Mouse (Mus musculus): ENCODE measurements around the gene Oaf.

The Oaf gene

DNA sequence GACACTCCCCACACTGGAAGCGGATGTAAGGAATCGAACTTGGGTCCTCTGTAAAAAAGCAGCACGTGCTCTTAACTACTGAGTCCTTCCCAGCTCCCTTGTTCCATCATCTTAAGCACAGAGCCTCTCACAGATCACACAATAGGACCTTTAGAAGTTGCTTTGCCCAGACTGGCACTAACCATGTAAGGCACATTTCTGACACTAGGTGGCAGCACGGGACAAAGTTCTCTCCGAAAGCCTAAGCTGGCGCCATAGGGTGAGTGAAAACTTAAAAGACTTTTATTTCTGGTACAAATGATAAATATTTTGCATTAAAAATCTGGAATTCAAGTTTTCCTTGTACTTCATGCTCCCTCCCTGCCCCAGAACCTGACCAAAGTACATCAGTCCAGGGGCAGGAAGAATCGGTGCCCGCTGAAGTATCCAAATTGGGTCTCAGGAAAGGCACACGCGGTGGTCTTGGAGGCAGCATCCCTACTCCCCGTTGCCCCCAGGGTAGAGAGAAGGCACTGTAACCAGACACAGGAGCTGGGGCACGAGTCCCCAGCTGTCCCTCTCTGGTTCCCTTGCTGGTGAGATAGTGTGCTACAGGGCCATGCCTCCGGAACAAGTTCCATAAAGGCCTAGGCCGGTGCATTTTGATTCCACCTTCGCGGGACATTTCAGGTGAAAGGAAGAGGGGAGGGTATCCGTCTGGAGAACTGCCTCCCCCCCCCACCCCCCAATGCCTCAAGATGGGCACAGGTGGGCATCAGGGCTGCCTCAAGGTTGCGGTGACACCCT lies 17.9 kb downstream of the Oaf start:
- peak in 1 of 2 experiments; percentile 74 for DNase-seq

DNA sequence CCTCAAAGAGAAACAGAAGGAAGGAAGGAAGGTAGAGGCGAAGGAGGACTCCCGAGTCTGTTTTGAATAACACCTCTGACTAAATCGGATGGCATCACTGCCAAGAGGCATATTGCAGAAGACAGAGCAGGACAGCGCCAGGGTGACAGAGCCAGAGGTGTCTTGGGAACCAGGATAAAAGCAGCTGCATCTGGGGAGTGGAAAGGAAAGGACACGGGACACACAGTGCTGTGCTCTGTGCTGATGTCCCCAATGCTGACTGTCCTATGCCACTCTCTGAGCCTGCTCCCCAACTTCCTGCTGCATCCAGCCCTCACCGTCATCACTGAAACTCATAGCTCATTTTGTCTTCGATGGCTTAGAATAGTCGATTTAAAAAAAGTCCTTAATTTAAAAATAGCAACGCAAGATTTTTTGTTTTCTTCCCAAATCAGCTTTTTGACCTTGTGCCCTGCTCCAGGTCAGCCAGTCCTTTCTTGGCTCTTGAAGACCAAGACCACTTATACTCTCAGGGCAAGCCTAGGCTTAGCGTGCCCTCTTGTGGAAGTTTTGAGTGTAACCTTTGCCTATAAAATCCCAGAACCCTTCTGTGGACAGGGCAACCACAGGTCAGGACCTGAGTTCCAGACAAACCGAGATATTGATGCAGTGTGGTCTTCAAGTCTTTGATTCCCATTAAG lies 28.8 kb downstream of the Oaf start:
- DNase-seq: peak in 1 of 2 experiments; percentile 21

GRCm38 (mm10) chr9:43210190-43210682 lies 29.5 kb downstream of the Oaf start, which contains the start of gene Pou2f3:
Pou2f3 (minus strand) TSS chr9:43210369.
- peak in 1 of 2 experiments; percentile 10 for DNase-seq

DNA sequence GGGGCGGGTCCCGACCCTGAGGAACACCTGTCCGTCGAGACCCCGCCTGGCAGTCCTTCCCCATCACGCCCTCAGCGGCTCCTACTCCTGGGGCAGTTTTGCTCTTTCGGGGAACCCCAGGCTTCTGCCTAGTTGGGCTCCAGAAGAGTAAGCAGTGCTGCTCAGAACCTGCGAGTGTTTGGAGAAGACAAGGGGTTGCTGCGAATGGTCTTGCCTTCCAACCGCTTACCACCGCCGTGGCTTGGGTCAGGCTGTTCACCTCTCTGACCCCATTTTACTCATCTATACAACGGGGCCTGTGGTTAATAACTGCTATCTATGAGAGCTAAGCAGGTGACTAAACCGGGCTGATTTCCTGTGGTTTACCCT lies 33.7 kb downstream of the Oaf start:
- no peak for DNase-seq

DNA sequence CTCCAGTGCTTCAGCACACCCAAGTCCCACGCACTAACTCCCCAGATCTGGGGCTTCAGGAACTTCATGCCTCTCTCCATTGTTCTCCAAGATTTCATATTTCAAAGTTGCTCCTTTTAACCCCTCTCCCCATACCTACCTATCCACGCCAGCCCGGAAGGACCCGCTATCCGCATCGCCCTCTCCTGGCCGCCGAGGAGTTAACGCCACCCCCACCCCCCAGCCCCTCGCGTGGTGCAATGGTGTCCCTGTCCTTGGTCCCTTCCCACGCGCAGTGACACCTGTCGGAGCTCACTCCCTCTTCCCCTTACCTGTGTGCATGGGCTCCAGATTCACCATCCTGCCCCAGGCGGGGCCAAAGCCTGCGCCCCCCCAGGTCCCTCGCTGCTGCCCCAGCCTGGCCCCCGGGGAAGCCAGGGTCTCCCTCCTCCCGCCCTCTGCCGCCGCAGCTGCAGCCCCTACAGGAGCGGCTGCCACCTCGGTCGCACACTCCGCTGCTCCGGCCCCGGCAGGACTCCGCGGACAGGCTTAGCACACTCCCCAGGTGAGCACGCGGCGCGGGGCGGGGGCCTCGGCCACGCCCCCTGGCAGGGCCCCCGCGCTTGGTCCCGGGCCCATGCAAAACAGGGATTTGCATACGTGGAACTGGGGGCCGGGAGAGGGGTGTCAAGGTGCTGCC lies 34.2 kb downstream of the Oaf start:
- DNase-seq: no peak

GRCm38 (mm10) chr9:43200212-43200611 lies 39.5 kb downstream of the Oaf start:
- no peak for DNase-seq

DNA sequence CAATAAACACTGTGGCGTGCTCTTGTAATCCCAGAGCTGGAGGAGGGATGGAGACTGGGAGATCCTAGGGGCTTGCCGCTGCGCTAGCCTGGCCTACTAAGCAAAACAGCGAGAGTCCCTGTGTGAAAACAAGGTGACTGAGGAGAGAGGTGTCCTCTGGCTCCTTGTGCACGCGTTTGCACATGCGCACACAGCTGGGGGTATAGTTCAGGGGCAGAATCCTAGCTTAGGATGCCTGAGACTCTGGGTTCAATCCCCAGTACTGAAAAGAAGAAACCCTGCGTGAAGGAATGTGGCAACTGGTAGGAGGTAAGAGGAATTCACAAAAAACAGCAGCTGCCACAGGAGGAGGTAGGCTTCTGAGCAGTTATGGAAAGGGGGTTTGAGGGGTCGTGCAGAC lies 45.7 kb downstream of the Oaf start:
- DNase-seq: no peak

- no peak for DNase-seq
These were observed 48.1 kb downstream of the Oaf start for GRCm38 (mm10) chr9:43191561-43191960.

DNA sequence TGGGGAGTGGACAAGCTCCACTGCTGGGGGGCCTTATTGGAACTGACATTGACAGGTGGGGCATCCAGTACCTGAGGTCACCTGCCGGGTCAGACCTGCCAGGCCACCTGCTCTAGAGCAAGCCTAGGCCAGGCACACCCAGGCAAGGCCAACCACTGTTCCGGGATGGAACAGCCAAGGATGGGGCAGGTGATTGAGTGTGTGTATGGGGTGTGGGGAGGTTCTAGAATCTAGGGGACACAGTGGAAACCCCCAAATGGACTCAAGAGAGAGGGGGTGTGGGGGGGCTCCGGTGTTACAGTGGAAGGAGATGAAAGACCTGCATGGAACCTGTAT lies 50.7 kb downstream of the Oaf start:
- no peak for DNase-seq

DNA sequence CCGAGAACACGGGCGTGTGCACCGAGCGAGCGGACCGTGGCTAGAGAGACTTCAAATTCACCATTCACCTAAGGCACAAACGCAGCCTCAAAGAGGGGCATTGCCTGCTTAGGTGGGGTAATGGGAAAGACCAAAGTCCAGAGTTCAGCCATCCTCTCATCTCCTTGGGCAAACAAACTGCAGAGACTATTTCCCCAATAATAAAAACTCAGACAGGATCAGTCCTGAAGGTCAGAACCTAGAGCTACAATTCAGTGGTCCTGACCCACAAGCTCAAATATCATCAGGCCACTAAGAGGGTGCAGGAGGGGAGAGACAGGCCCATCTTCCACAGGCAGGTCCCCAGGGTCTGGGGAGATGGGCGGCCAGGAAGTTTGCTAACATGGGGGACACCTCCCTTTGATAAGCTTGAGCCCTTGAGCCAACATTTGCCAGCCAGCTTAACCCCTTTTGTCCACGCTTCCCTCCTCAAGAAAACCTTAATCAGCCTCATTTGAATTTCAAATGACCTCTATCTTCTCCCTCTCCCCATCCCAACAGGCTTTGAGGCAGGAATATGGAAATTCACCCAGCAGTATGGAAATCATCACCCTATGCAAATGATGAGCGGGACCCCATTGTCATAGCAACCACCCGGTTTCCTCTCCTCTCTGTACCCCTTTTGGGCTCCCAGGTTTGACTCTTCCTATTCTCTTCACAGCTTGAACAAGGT lies 51.2 kb downstream of the Oaf start:
- DNase-seq: no peak

DNA sequence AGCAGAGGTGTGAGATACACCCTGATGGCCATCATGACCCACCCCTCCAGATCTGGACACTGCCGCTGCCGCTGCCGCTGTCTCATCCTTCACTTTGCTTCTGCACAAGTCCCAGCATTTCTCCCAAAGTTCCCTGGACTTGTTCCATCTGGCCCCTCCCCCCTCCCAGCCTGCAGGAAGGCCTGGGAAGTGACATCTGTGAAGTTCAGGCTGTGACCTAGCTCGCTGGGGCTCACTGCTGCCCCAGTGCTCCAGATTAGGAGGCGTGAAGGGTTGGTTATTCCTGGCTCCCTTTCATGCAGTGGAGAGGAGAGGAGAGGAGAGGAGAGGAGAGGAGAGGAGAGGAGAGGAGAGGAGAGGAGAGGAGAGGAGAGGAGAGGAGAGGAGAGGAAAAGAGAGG lies 60.1 kb downstream of the Oaf start:
- DNase-seq: no peak

GRCm38 (mm10) chr9:43178172-43178571 lies 61.5 kb downstream of the Oaf start:
- DNase-seq: no peak

Data from spleen, adult 18-20 months (tissue).